Mouse (Mus musculus) MEL (cell line): ENCODE results near the gene Olfr1366. TPM values are rescaled to one million over a fixed set of nuclear protein-coding genes. Genes with fewer than 3 reads are reported as not detected.

Experiments
- DNase-seq: peaks from one replicate; pipeline ENCODE4 v3.0.0; 2011; ENCODE audit warnings: low read depth, low spot score
- H3K27ac ChIP-seq: 2 replicates; pipeline ENCODE4 v1.5.1; 2012; ENCODE audit warnings: low read depth, mild to moderate bottlenecking, control low read depth, low read length, moderate library complexity; ENCODE audit not compliant: control insufficient read depth
- H3K27me3 ChIP-seq, 2 experiments: fragments of 150-350 bp in 1 of 2; sonication (generic) in 1 of 2; 2 replicates each; pipeline ENCODE4 v1.6.1; 2012; ENCODE audit warnings: low read length in 2 of 2, mild to moderate bottlenecking in 2 of 2, improper control_type of control experiment in 1 of 2, moderate library complexity in 1 of 2; ENCODE audit not compliant: insufficient read depth in 2 of 2, control insufficient read depth in 1 of 2
- H3K36me3 ChIP-seq, 2 experiments: 2 replicates each; pipeline ENCODE4 v1.6.1; 2012 to 2014; ENCODE audit warnings: low read length in 2 of 2, improper control_type of control experiment in 1 of 2, inconsistent platforms in 1 of 2, mild to moderate bottlenecking in 1 of 2; ENCODE audit not compliant: insufficient read depth in 2 of 2, control insufficient read depth in 1 of 2
- H3K4me1 ChIP-seq, 2 experiments: fragments of 150-350 bp in 1 of 2; sonication (generic) in 1 of 2; 2 replicates each; pipeline ENCODE4 v1.6.1; 2012; ENCODE audit warnings: low read length in 2 of 2, improper control_type of control experiment in 1 of 2, mild to moderate bottlenecking in 1 of 2; ENCODE audit not compliant: insufficient read depth in 2 of 2, control insufficient read depth in 1 of 2
- H3K4me3 ChIP-seq, 2 experiments: fragments of 150-350 bp in 1 of 2; sonication (generic) in 1 of 2; 2 replicates each; pipeline ENCODE4 v1.5.1; 2012; ENCODE audit warnings: low read depth in 2 of 2, low read length in 2 of 2, mild to moderate bottlenecking in 2 of 2, moderate library complexity in 2 of 2, control low read depth in 1 of 2, improper control_type of control experiment in 1 of 2; ENCODE audit not compliant: control insufficient read depth in 1 of 2, insufficient read depth in 1 of 2
- H3K79me2 ChIP-seq: 2 replicates; pipeline ENCODE4 v1.6.1; 2012; ENCODE audit warnings: mild to moderate bottlenecking, low read length, moderate library complexity; ENCODE audit not compliant: control insufficient read depth, poor library complexity, insufficient read depth
- H3K9ac ChIP-seq: 2 replicates; pipeline ENCODE4 v1.6.1; 2012; ENCODE audit warnings: low read depth, mild to moderate bottlenecking, control low read depth, low read length, moderate library complexity; ENCODE audit not compliant: control insufficient read depth, poor library complexity, severe bottlenecking
- H3K9me3 ChIP-seq: fragments of 150-350 bp; sonication (generic); replicated peaks from 2 replicates; pipeline ENCODE4 v1.6.1; 2012; ENCODE audit warnings: mild to moderate bottlenecking, low read length, improper control_type of control experiment, moderate library complexity; ENCODE audit not compliant: insufficient read depth
- BHLHE40 ChIP-seq: IDR thresholded peaks from 2 replicates; pipeline ENCODE4 v1.6.1; 2012; ENCODE audit warnings: low read depth, mild to moderate bottlenecking, inconsistent platforms, low read length, improper control_type of control experiment, borderline replicate concordance
- CHD1 ChIP-seq: IDR thresholded peaks from 2 replicates; pipeline ENCODE4 v1.6.1; 2012; ENCODE audit warnings: low read depth, mild to moderate bottlenecking, inconsistent platforms, low read length, improper control_type of control experiment
- CHD2 ChIP-seq: IDR thresholded peaks from 2 replicates; pipeline ENCODE4 v1.6.1; 2011; ENCODE audit warnings: low read length, improper control_type of control experiment
- CTCF ChIP-seq, 3 experiments: IDR thresholded peaks in 2 of 3; conservative IDR thresholded peaks in 1 of 3; 2 replicates each; pipeline ENCODE4 v1.5.1; 2011 to 2012; ENCODE audit warnings: low read length in 3 of 3, low read depth in 2 of 3, mild to moderate bottlenecking in 2 of 3, improper control_type of control experiment in 1 of 3, inconsistent platforms in 1 of 3, mixed read lengths in 1 of 3, moderate library complexity in 1 of 3; ENCODE audit not compliant: control insufficient read depth in 1 of 3, insufficient read depth in 1 of 3, poor library complexity in 1 of 3, severe bottlenecking in 1 of 3
- ELF1 ChIP-seq: IDR thresholded peaks from 2 replicates; pipeline ENCODE4 v1.6.1; 2014; ENCODE audit warnings: low read depth, mild to moderate bottlenecking, inconsistent platforms, low read length, improper control_type of control experiment, moderate library complexity
- GABPA ChIP-seq: IDR thresholded peaks from 2 replicates; pipeline ENCODE4 v1.6.1; 2012; ENCODE audit warnings: low read depth, mild to moderate bottlenecking, inconsistent platforms, low read length, improper control_type of control experiment, moderate library complexity
- JUND ChIP-seq: IDR thresholded peaks from 2 replicates; pipeline ENCODE4 v1.6.1; 2011; ENCODE audit warnings: low read depth, mild to moderate bottlenecking, improper control_type of control experiment, low read length
- MAZ ChIP-seq: IDR thresholded peaks from 2 replicates; pipeline ENCODE4 v1.6.1; 2012; ENCODE audit warnings: low read depth, mild to moderate bottlenecking, inconsistent platforms, low read length, improper control_type of control experiment
- MEF2A ChIP-seq: IDR thresholded peaks from 2 replicates; pipeline ENCODE4 v1.6.1; 2014; ENCODE audit warnings: low read depth, mild to moderate bottlenecking, inconsistent platforms, low read length, improper control_type of control experiment; ENCODE audit not compliant: poor library complexity, insufficient replicate concordance, severe bottlenecking; ENCODE audit errors: extremely low read depth
- MYC ChIP-seq: IDR thresholded peaks from 2 replicates; pipeline ENCODE4 v1.6.1; 2011; ENCODE audit warnings: low read depth, mild to moderate bottlenecking, low read length, improper control_type of control experiment, moderate library complexity
- NELFE ChIP-seq: IDR thresholded peaks from 2 replicates; pipeline ENCODE4 v1.6.1; 2011; ENCODE audit warnings: low read depth, low read length, improper control_type of control experiment
- POLR2A ChIP-seq, 2 experiments: IDR thresholded peaks; 2 replicates each; pipeline ENCODE4 v1.6.1; 2011 to 2012; ENCODE audit warnings: low read length in 2 of 2, mild to moderate bottlenecking in 2 of 2, control low read depth in 1 of 2, improper control_type of control experiment in 1 of 2, low read depth in 1 of 2, moderate library complexity in 1 of 2; ENCODE audit not compliant: control insufficient read depth in 1 of 2, insufficient read depth in 1 of 2, poor library complexity in 1 of 2
- POLR2AphosphoS2 ChIP-seq: IDR thresholded peaks from 2 replicates; pipeline ENCODE4 v1.6.1; 2011; ENCODE audit warnings: low read length, improper control_type of control experiment
- RAD21 ChIP-seq: IDR thresholded peaks from 2 replicates; pipeline ENCODE4 v1.6.1; 2011; ENCODE audit warnings: mild to moderate bottlenecking, low read depth, low read length, improper control_type of control experiment
- RCOR1 ChIP-seq: IDR thresholded peaks from 2 replicates; pipeline ENCODE4 v1.6.1; 2012; ENCODE audit warnings: low read depth, mild to moderate bottlenecking, inconsistent platforms, low read length, improper control_type of control experiment
- SIN3A ChIP-seq: IDR thresholded peaks from 2 replicates; pipeline ENCODE4 v1.6.1; 2012; ENCODE audit warnings: low read length, improper control_type of control experiment, inconsistent platforms
- SMC3 ChIP-seq: IDR thresholded peaks from 2 replicates; pipeline ENCODE4 v1.6.1; 2011; ENCODE audit warnings: low read depth, low read length, improper control_type of control experiment
- TBP ChIP-seq: IDR thresholded peaks from 2 replicates; pipeline ENCODE4 v1.8.0; 2011; ENCODE audit warnings: low read depth, low read length, improper control_type of control experiment
- UBTF ChIP-seq: IDR thresholded peaks from 2 replicates; pipeline ENCODE4 v1.6.1; 2012; ENCODE audit warnings: low read depth, mild to moderate bottlenecking, inconsistent platforms, low read length, improper control_type of control experiment, moderate library complexity, borderline replicate concordance; ENCODE audit not compliant: insufficient read depth
- USF1 ChIP-seq: IDR thresholded peaks from 2 replicates; pipeline ENCODE4 v1.6.1; 2014; ENCODE audit warnings: low read depth, mild to moderate bottlenecking, inconsistent platforms, low read length, improper control_type of control experiment, moderate library complexity
- ZC3H11A ChIP-seq: IDR thresholded peaks from 2 replicates; pipeline ENCODE4 v1.6.1; 2012; ENCODE audit warnings: low read depth, mild to moderate bottlenecking, inconsistent platforms, low read length, improper control_type of control experiment
- ZMIZ1 ChIP-seq: IDR thresholded peaks from 2 replicates; pipeline ENCODE4 v1.6.1; 2012; ENCODE audit warnings: low read depth, mild to moderate bottlenecking, inconsistent platforms, low read length, improper control_type of control experiment, moderate library complexity
- polyA plus RNA-seq, 2 experiments: library from polyadenylated mRNA; stranded (reverse) in 1 of 2; unstranded in 1 of 2; fragments of >175 nt in 1 of 2; fragments of >200 nt in 1 of 2; gene quantifications; 2 replicates each; pipeline versions ENCODE4 v1.2.1 to v1.2.4; 2012; ENCODE audit warnings: low replicate concordance in 2 of 2, low read depth in 1 of 2; ENCODE audit not compliant: insufficient read length in 2 of 2, insufficient read depth in 1 of 2, missing spikeins in 1 of 2
- total RNA-seq: library from RNA; depleted of rRNA; stranded (reverse); fragments of 300-350 nt; gene quantifications from 2 replicates; pipeline ENCODE4 v1.2.3, GENCODE M21; 2012

Gene Olfr1366
- total and polyA plus RNA-seq, 3 experiments = 0.04 TPM; not detected in 2

DNA sequence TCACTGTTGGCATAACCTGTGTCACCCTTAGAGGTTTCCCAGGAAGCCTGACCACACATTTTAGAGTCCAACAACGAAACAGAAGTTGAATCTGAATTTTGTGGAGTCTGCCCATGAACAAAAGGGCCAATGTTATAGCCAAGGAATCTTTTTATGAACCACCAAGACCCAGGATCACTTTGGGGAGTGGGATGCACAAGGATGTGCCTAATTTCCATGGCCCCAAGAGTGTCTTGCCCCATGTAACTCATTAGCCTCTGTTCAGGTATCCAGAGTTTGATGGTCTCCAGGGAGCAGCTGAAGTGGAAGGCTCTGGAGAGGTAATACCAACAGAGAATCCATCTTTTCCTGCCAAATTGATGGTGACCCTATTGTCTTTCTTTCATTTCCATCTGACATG lies 17.2 kb upstream of the Olfr1366 start, which contains the start of gene Olfr1535:
Gene Olfr1535, minus strand, starts transcription at position 101 of the 400 bp plus-strand sequence.
- Histone ChIP-seq H3K36me3 (no peaks in the 10 kb centered on the region), H3K9me3 (no peaks in the 10 kb centered on the region), H3K4me3 (no peak within 1 kb of the TSS), H3K4me1 (no peaks in the 10 kb centered on the region), H3K9ac (no peak within 1 kb of the TSS), H3K79me2 (no peaks in the 10 kb centered on the region), H3K27ac (no peak within 1 kb of the TSS), H3K27me3 (peaks cover 0 to 2% of the 10 kb centered on the region in 2 experiments; a peak in 3 of 4 replicates)
- no peak for DNase-seq
- no peak for TF ChIP-seq MAZ
- no peak for TF ChIP-seq JUND
- no peak for TF ChIP-seq ZC3H11A
- TF ChIP-seq NELFE = no peak
- no peak for TF ChIP-seq MYC
- no peak for TF ChIP-seq UBTF
- no peak for TF ChIP-seq POLR2A (IDR thresholded peaks at IDR 0.05; ENCODE audit: control insufficient read depth in 1 of 2, insufficient read depth in 1 of 2, low read depth in 1 of 2, low read length in 2 of 2, poor library complexity in 1 of 2)
- no peak for TF ChIP-seq ELF1
- TF ChIP-seq POLR2AphosphoS2 = no peak

DNA sequence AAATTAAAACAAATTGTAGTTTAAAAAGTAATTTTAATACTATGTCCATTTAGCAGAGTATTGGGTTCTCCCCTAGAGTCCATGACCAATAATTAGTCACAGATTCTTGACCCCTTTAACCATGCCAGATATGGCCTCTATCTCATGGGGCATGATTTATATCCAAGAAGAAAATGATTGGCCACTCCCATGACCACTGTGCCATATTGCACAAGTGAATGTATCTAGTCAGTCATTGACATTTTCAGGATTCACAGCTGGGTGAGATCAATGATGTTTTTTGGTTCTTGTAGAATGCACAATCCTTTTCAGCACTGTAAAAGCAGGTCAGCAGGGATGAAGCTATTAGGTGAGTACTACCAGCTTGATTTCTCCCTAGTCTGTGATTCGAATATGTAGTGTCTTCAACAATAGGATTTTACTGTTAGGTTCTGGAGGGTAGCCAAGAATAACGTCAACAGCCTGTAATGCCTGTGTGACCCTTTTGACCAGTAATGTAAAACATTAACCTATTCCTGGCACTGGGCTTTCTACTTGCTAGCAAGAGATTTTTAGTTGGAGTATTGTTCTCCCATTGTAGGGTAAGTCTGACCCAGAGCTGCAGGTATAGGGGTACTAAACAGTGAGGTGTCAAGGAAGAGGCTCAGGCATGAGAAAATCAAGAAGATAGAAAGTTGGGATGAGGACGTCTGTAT lies 8.0 kb upstream of the Olfr1366 start:
- no peaks in the 10 kb centered on the region for H3K79me2 ChIP-seq
- H3K9me3 ChIP-seq = no peaks in the 10 kb centered on the region
- H3K9ac ChIP-seq = no peak overlapping the region
- TF ChIP-seq NELFE (no peak), MEF2A (no peak), ELF1 (no peak), BHLHE40 (no peak), CHD2 (no peak), GABPA (no peak), CHD1 (no peak), POLR2AphosphoS2 (no peak)
- no peak overlapping the region for H3K4me3 ChIP-seq
- no peak for DNase-seq
- H3K4me1 ChIP-seq = no peaks in the 10 kb centered on the region
- no peaks in the 10 kb centered on the region; a peak in 2 of 4 replicates for H3K27me3 ChIP-seq
- H3K27ac ChIP-seq = no peak overlapping the region
- H3K36me3 ChIP-seq = no peaks in the 10 kb centered on the region

DNA sequence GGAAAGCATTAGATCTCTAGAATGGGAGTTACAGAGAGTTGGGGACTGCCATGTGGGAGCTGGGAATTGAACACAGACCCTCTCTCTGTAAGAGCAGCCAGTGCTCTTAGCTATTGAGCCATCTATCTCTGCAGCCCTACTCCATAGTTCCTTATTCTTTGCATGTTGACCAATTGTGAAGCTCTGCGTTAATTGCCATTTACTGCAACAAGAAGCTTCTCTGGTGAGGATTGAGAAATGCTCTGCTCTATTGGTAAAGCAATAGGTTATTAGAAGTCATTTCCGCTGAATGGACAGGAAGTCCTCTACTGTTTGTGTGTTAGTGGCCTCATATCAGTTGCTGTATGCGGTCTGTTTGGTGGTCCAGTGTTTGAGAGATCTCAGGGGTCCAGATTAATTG lies 6.9 kb upstream of the Olfr1366 start:
- Histone ChIP-seq H3K27ac (no peak overlapping the region), H3K36me3 (no peaks in the 10 kb centered on the region)
- DNase-seq = no peak
- TF ChIP-seq TBP = no peak
- TF ChIP-seq GABPA = no peak
- no peak for TF ChIP-seq RCOR1
- TF ChIP-seq SMC3 = no peak
- TF ChIP-seq NELFE = no peak
- TF ChIP-seq MAZ = no peak
- no peak for TF ChIP-seq SIN3A
- no peak for TF ChIP-seq MEF2A
- TF ChIP-seq ZMIZ1 = no peak
- no peak for TF ChIP-seq RAD21
- no peak for TF ChIP-seq CTCF (IDR thresholded peaks at IDR 0.05 in 2 of 3, conservative IDR thresholded peaks at IDR 0.05 in 1 of 3; ENCODE audit: control insufficient read depth in 1 of 3, insufficient read depth in 1 of 3, low read depth in 2 of 3, low read length in 3 of 3, poor library complexity in 1 of 3, severe bottlenecking in 1 of 3)
- no peak for TF ChIP-seq USF1
- no peak for TF ChIP-seq BHLHE40
- TF ChIP-seq, all 39 proteins: peak for 0
- Histone ChIP-seq H3K4me1 (no peaks in the 10 kb centered on the region), H3K9me3 (no peaks in the 10 kb centered on the region), H3K79me2 (no peaks in the 10 kb centered on the region), H3K27me3 (no peaks in the 10 kb centered on the region; a peak in 1 of 4 replicates), H3K4me3 (no peak overlapping the region), H3K9ac (no peak overlapping the region)
